Mouse (Mus musculus) liver, embryonic 15.5 days (tissue): ENCODE data around the gene Rictor. TPM values are rescaled to one million over a fixed set of nuclear protein-coding genes. Genes with fewer than 3 reads are reported as not detected.
A peak's percentile ranks its signal among the peaks of the same experiment; 100 is the strongest.

ENCODE experiments used
- ATAC-seq: fragments of 200-750 bp; cut with Nextera tagmentation; 2 replicates; pipeline ENCODE4 v1.8.0; 2017; ENCODE audit warnings: moderate number of reproducible peaks, mild to moderate bottlenecking, moderate library complexity; ENCODE audit not compliant: insufficient read depth
- H3K27ac ChIP-seq: fragments of 300-500 bp; sonication (generic); replicated peaks from 2 replicates; pipeline ENCODE4 v1.5.1; 2015; ENCODE audit warnings: mild to moderate bottlenecking, inconsistent platforms
- H3K27me3 ChIP-seq: fragments of 300-500 bp; sonication (generic); 2 replicates; pipeline ENCODE4 v1.6.1; 2015; ENCODE audit warnings: mild to moderate bottlenecking, inconsistent platforms
- H3K36me3 ChIP-seq: fragments of 300-500 bp; sonication (generic); replicated peaks from 2 replicates; pipeline ENCODE4 v1.6.1; 2015; ENCODE audit warnings: moderate library complexity, mild to moderate bottlenecking, inconsistent platforms
- H3K4me1 ChIP-seq: fragments of 300-500 bp; sonication (generic); replicated peaks from 2 replicates; pipeline ENCODE4 v1.6.1; 2015; ENCODE audit warnings: inconsistent platforms
- H3K4me2 ChIP-seq: fragments of 300-500 bp; sonication (generic); 2 replicates; pipeline ENCODE4 v1.6.1; 2015; ENCODE audit warnings: moderate library complexity, mild to moderate bottlenecking, inconsistent platforms
- H3K4me3 ChIP-seq: fragments of 300-500 bp; sonication (generic); replicated peaks from 2 replicates; pipeline ENCODE4 v1.5.1; 2015; ENCODE audit warnings: mild to moderate bottlenecking, inconsistent platforms
- H3K9ac ChIP-seq: fragments of 300-500 bp; sonication (generic); 2 replicates; pipeline ENCODE4 v1.6.1; 2015; ENCODE audit warnings: moderate library complexity, mild to moderate bottlenecking, inconsistent platforms
- H3K9me3 ChIP-seq: fragments of 300-500 bp; sonication (generic); replicated peaks from 2 replicates; pipeline ENCODE4 v1.6.1; 2016; ENCODE audit warnings: inconsistent platforms
- WGBS: fragments of 180-500 bp; shearing (Covaris S2); methylation state at CpG from one replicate; pipeline ENCODE4 v1.1.7; 2015; ENCODE audit warnings: mixed read lengths; ENCODE audit not compliant: insufficient replicate concordance; 5-methylcytosine and 5-hydroxymethylcytosine counted together
- polyA plus RNA-seq: library from polyadenylated mRNA; unstranded; fragments of >200 nt; fragmentation: Nextera tagmentation; extraction: Ambion mirVana; gene quantifications from 2 replicates; pipeline ENCODE4 v1.2.1, GENCODE M21; 2015

Rictor gene
- 17.6 and 19.3 TPM in 2 replicates for polyA plus RNA-seq

DNA sequence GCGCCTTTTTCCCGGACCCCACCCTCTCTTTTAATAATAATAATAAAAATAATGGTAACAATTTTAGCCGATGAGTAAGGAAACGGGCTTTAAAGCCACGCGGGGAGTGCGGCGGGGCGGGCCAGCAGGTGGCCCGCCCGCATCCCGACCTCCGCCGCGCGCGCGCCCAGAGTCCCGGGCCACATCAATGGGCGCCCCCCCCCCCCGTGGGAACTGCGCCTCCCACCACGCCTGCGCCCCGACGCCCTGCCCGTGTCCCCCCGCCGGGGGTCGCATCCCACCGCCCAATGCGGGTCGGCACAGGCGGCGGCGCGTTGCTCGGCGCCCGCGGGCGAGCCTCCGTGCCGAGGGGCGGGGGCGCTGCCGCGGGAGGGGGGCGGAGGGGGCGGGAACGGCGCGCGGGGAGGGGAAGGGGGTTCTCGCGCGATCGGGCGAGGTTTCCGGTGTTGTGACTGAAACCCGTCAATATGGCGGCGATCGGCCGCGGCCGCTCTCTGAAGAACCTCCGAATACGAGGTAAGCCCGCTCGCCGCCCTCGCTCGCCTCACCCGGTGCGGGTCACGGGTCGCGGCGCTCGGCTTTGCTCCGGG is at the start of gene Rictor:
Rictor (plus strand) TSS at position 444 of the 590 bp plus-strand sequence.
- Histone ChIP-seq H3K36me3 (no peaks in the 10 kb centered on the region), H3K27me3 (no peaks in the 10 kb centered on the region), H3K4me1 (peaks cover 63% of the 10 kb centered on the region), H3K4me2 (peak within 1 kb of the TSS; percentile 82), H3K4me3 (peak within 1 kb of the TSS; percentile 96), H3K27ac (peak within 1 kb of the TSS; percentile 97), H3K9me3 (no peaks in the 10 kb centered on the region), H3K9ac (peak within 1 kb of the TSS; percentile 97)
- ATAC-seq: peak; percentile 73
- WGBS: under 1% methylated on average over 51 of the region's 82 CpGs

DNA sequence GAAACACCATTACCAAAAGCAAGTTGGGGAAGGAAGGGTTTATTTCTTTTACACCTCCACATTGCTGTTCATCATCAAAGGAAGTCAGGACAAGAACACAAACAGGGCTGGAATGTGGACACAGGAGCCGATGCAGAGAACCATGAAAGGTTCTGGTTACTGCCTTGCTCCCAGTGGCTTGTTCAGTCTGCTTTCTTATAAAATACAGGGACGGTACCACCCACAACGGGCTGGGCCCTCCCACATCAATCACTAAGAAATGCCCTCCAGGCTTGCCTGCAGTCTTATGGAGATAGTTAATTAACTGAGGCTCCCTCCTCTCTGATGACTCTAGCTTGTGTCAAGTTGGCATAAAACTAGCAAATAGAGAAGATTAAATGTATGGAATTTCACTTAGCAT is 46.2 kb upstream of the Rictor start:
- Histone ChIP-seq H3K36me3 (no peaks in the 10 kb centered on the region), H3K9me3 (no peaks in the 10 kb centered on the region), H3K27ac (no peak overlapping the region), H3K4me1 (peaks cover 21% of the 10 kb centered on the region), H3K27me3 (no peaks in the 10 kb centered on the region), H3K9ac (no peak overlapping the region), H3K4me3 (no peak overlapping the region), H3K4me2 (no peak overlapping the region)
- WGBS: 61% methylated on average over 3 of the region's 3 CpGs
- ATAC-seq: no peak

DNA sequence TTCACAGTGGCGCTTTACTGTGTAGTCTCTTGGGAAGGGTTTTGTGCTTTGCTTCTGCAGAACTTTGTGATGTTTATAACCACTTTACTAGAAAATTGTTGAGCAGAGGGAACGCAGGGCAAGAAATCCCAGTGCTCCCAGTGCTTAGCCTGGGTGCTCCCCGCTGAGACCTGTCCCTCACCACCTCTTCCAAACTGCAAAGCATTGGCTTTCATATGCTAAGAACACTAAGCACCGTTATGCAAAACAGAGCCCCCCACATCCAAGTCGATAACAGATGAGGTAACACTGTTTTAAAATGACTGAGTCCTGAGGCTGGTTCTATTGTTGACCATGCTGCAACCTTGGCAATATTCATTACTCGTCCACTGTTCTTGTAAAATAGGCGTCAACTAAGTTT is 44.2 kb upstream of the Rictor start:
- no peak for ATAC-seq
- 71% methylated on average over 7 of the region's 7 CpGs for WGBS
- Histone ChIP-seq H3K4me1 (peaks cover 11% of the 10 kb centered on the region), H3K4me2 (no peak overlapping the region), H3K27me3 (no peaks in the 10 kb centered on the region), H3K9me3 (no peaks in the 10 kb centered on the region), H3K4me3 (no peak overlapping the region), H3K9ac (no peak overlapping the region), H3K27ac (no peak overlapping the region), H3K36me3 (no peaks in the 10 kb centered on the region)

- 57% methylated on average over 5 of the region's 5 CpGs for WGBS
- H3K36me3 ChIP-seq: no peaks in the 10 kb centered on the region
- H3K9ac ChIP-seq: no peak overlapping the region
- no peak for ATAC-seq
- no peak overlapping the region for H3K4me3 ChIP-seq
- no peaks in the 10 kb centered on the region for H3K9me3 ChIP-seq
- H3K27me3 ChIP-seq: no peaks in the 10 kb centered on the region
- no peak overlapping the region for H3K27ac ChIP-seq
- H3K4me2 ChIP-seq: no peak overlapping the region
- peaks cover 8% of the 10 kb centered on the region for H3K4me1 ChIP-seq
Observed at GRCm38 (mm10) chr15:6666072-6666471, 42.1 kb upstream of the Rictor start.

- H3K9ac ChIP-seq: no peak overlapping the region
- no peak for ATAC-seq
- no peaks in the 10 kb centered on the region for H3K27me3 ChIP-seq
- no peak overlapping the region for H3K27ac ChIP-seq
- no peaks in the 10 kb centered on the region for H3K9me3 ChIP-seq
- no peak overlapping the region for H3K4me2 ChIP-seq
- no peaks in the 10 kb centered on the region for H3K36me3 ChIP-seq
- H3K4me1 ChIP-seq: peaks cover 8% of the 10 kb centered on the region
- no peak overlapping the region for H3K4me3 ChIP-seq
- 28% methylated on average over 14 of the region's 14 CpGs for WGBS
Observed at GRCm38 (mm10) chr15:6668793-6669437, 39.3 kb upstream of the Rictor start.

GRCm38 (mm10) chr15:6678479-6678878 is 29.7 kb upstream of the Rictor start:
- Histone ChIP-seq H3K9ac (no peak overlapping the region), H3K4me2 (no peak overlapping the region), H3K9me3 (no peaks in the 10 kb centered on the region), H3K27me3 (no peaks in the 10 kb centered on the region), H3K4me3 (no peak overlapping the region), H3K27ac (no peak overlapping the region), H3K36me3 (no peaks in the 10 kb centered on the region), H3K4me1 (no peaks in the 10 kb centered on the region)
- WGBS: 65% methylated on average over 2 of the region's 2 CpGs
- ATAC-seq: no peak

DNA sequence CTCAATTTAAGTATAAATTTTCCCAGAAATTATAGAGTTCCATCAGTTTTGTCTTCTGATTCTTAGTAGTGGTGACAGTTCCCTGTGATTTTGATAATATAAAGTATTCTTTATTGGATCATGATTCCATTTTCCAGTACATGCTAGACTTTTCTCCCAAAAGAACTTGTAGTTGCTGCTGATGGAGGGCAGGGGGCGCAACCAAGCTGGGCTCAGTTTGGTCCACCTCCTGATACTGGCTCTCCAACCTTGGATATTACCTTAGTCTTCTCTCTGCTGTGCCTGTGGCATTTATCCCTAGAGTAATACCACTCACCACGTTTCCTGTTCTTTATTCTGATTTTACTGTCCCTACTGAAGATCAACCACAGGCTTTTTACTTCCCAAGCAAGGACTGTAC is 6.0 kb upstream of the Rictor start:
- 39% methylated on average over 2 of the region's 2 CpGs for WGBS
- Histone ChIP-seq H3K36me3 (no peaks in the 10 kb centered on the region), H3K4me3 (no peak overlapping the region), H3K4me1 (peaks cover 23% of the 10 kb centered on the region), H3K27ac (no peak overlapping the region), H3K27me3 (no peaks in the 10 kb centered on the region), H3K9me3 (no peaks in the 10 kb centered on the region), H3K9ac (no peak overlapping the region), H3K4me2 (no peak overlapping the region)
- ATAC-seq: no peak

DNA sequence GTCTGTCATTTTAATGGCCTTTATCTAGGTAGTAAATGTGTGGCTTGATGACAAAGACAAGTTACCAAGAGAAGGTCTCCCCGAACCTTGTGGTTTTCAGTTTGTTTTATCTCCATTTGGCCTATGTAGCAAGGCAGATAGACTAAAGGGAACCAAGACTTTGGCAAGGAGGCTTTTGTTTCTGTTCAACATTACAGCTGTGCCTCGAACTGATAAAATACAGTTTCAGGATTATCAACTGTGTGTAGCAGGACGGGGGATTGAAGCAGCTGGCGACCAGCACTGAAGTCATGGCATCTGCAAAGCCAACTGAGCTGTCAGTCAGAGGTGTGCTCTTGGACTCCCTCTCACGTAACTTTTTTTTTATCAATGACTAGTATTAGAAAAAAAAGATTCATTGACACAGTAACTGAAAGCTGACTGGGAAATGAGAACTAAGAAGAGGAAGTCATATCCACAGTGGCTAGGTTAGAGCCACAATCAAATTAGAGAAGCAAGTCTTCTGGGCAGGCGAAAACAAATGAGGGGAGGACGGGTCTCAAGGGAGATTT is 2.8 kb upstream of the Rictor start:
- H3K9me3 ChIP-seq: no peaks in the 10 kb centered on the region
- peak overlapping the region; percentile 60 for H3K4me2 ChIP-seq
- H3K9ac ChIP-seq: peak overlapping the region; percentile 36; the same call in 1 of the 2 replicates
- H3K4me3 ChIP-seq: peak overlapping the region; percentile 26
- H3K27ac ChIP-seq: peak overlapping the region; percentile 64
- no peaks in the 10 kb centered on the region for H3K36me3 ChIP-seq
- peak; percentile 43 for ATAC-seq
- no peaks in the 10 kb centered on the region for H3K27me3 ChIP-seq
- peaks cover 39% of the 10 kb centered on the region for H3K4me1 ChIP-seq
- 7% methylated on average over 7 of the region's 7 CpGs for WGBS

DNA sequence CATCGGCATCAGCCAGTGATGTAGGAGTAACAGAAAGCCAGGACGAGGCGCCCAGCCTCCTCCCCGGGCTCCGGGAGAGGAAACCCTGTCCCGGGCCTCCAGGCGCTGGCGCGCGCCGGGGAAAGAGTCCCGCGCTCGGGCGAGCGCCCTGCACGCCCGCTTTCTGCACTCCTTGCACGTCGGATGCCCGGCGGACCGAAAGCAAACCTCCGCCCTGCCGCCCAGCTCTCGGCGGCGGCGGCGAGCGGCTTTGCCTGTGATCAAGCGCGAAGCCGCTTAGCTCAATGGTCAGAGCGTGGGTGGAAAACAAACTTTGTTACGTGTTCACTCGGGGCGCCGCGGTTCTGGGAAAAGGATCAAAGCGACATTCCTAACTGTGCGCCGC is 636 bp upstream of the Rictor start:
- Histone ChIP-seq H3K27me3 (no peaks in the 10 kb centered on the region), H3K27ac (peak overlapping the region; percentile 97), H3K9me3 (no peaks in the 10 kb centered on the region), H3K4me2 (peak overlapping the region; percentile 82), H3K36me3 (no peaks in the 10 kb centered on the region), H3K4me1 (peaks cover 58% of the 10 kb centered on the region), H3K4me3 (peak overlapping the region; percentile 96), H3K9ac (peak overlapping the region; percentile 97)
- ATAC-seq: peak; percentile 61
- under 1% methylated on average over 43 of the region's 43 CpGs for WGBS

DNA sequence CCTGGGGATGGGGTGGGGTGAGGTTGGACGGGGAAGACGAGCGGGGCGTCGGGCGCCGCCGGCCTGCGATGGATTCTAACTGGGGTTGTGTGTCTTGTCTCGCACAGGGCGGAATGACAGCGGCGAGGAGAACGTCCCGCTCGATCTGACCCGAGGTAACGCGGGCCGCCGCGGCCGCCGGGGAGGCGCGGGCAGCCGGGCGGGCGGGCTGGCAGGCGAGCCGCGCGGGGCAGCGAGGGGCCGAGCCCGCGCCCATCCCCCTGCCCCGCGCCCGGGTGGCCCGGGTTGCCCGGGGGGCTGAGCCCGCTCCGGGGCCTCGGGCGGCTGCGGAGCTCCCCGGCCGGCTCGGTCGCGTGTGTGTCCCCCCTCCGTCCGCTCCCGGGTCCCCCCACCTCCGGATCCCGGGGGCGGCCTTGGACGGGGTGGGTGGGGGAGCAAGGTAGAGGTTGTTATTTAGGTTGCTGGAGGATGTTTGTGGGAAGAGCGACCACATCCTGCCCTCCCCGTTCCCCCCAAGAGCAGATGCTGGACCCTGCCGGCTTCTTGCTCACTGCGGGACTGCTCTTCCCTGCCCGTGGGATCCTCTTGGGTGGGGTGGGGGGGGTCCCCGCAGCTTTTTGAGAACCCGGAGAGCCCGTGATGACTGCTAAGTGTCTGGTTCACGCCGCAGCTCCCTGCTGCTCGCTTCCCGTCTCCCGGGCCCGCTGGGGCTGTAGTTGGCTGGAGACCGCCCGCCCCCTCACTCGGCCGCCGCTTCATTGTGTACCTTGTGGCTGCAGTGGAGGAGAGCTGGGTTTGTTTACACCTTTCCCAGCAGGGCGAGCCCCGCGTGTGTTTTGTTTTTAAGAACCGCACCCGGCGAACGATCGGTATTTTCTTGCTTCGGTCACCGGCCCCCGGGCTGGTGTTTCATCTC is 605 bp downstream of the Rictor start:
- ATAC-seq: peak; percentile 48

DNA sequence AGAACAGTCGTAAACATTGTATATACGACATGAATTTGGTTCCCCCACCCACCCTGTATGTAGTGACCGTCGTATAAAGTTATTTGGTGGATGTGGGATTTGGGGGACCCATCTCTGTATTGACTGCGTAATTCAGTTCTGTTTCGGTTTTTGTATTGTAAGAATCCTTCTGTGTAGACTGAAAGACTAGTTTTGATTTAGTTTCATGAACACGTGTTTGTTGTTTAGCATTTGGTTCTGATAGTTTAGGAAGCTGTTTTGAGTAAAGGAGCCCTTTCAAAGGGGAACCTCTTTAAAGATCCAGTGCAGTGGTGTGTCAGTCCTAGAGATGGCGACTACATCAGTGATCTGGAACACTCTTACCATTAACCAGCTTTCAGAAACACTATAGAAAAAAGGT is 1.4 kb downstream of the Rictor start:
- no peak for ATAC-seq
- H3K4me3 ChIP-seq: peak overlapping the region; percentile 96
- no peaks in the 10 kb centered on the region for H3K27me3 ChIP-seq
- peak overlapping the region; percentile 82 for H3K4me2 ChIP-seq
- 25% methylated on average over 8 of the region's 8 CpGs for WGBS
- H3K4me1 ChIP-seq: peaks cover 72% of the 10 kb centered on the region
- H3K9ac ChIP-seq: peak overlapping the region; percentile 97
- no peaks in the 10 kb centered on the region for H3K9me3 ChIP-seq
- H3K36me3 ChIP-seq: no peaks in the 10 kb centered on the region
- H3K27ac ChIP-seq: peak overlapping the region; percentile 97

More for the DNA sequence above, 605 bp downstream of the Rictor start:
- peak overlapping the region; percentile 97 for H3K9ac ChIP-seq
- under 1% methylated on average over 78 of the region's 89 CpGs for WGBS
- H3K9me3 ChIP-seq: no peaks in the 10 kb centered on the region
- H3K4me3 ChIP-seq: peak overlapping the region; percentile 96
- peak overlapping the region; percentile 82 for H3K4me2 ChIP-seq
- H3K4me1 ChIP-seq: peaks cover 67% of the 10 kb centered on the region
- peak overlapping the region; percentile 97 for H3K27ac ChIP-seq
- no peaks in the 10 kb centered on the region for H3K36me3 ChIP-seq
- H3K27me3 ChIP-seq: no peaks in the 10 kb centered on the region
